Mouse (Mus musculus): ENCODE measurements at regions not wholly inside any gene's neighbourhood (a gene's known extent, or its start where the extent isn't known, plus 50 kb on each side); places are given as distances from the start of the nearest gene placed in this dataset.

- H3K27me3 ChIP-seq = no peaks in the 10 kb centered on the region
- 0 out of 2 replicates have a peak, but pooled peaks cover 4% of the 10 kb centered on the region for H3K9me3 ChIP-seq
- no peaks in the 10 kb centered on the region for H3K36me3 ChIP-seq
- H3K4me1 ChIP-seq = no peaks in the 10 kb centered on the region
- WGBS = 66% methylated on average over 3 of the region's 3 CpGs
- H3K27ac ChIP-seq = no peak overlapping the region
- H3K4me2 ChIP-seq (replicated peaks) = no peak overlapping the region
- no peak overlapping the region for H3K4me3 ChIP-seq
- no peak overlapping the region for H3K9ac ChIP-seq
- no peak for ATAC-seq (ENCODE audit: low FRiP score, low read depth)
These were observed 204.6 kb upstream of the Ctbp2 start for GRCm38 (mm10) chr7:133328717-133329116.

- Histone ChIP-seq H3K27me3 (no peaks in the 10 kb centered on the region), H3K36me3 (no peaks in the 10 kb centered on the region), H3K9me3 (0 out of 2 replicates have a peak, but pooled peaks cover 4% of the 10 kb centered on the region), H3K9ac (no peak overlapping the region), H3K4me2 (replicated peaks) (no peak overlapping the region), H3K4me3 (no peak overlapping the region), H3K4me1 (no peaks in the 10 kb centered on the region), H3K27ac (no peak overlapping the region)
- WGBS = 86% methylated on average over 7 of the region's 7 CpGs
- no peak for ATAC-seq (ENCODE audit: low FRiP score, low read depth)
These were observed 201.5 kb upstream of the Ctbp2 start for GRCm38 (mm10) chr7:133325548-133326190.

- no peaks in the 10 kb centered on the region for H3K36me3 ChIP-seq
- 0 out of 2 replicates have a peak, but pooled peaks cover 4% of the 10 kb centered on the region for H3K9me3 ChIP-seq
- H3K27me3 ChIP-seq = no peaks in the 10 kb centered on the region
- no peak overlapping the region for H3K9ac ChIP-seq
- no peak overlapping the region for H3K4me2 ChIP-seq (replicated peaks)
- H3K27ac ChIP-seq = no peak overlapping the region
- H3K4me1 ChIP-seq = no peaks in the 10 kb centered on the region
- no peak overlapping the region for H3K4me3 ChIP-seq
- 77% methylated on average over 3 of the region's 3 CpGs for WGBS
- ATAC-seq (ENCODE audit: low FRiP score, low read depth) = no peak
These were observed 199.8 kb upstream of the Ctbp2 start for GRCm38 (mm10) chr7:133323955-133324354.

GRCm38 (mm10) chr7:133317511-133317910 is 193.4 kb upstream of the Ctbp2 start:
- H3K9me3 ChIP-seq = peaks cover 6% of the 10 kb centered on the region
- no peaks in the 10 kb centered on the region for H3K36me3 ChIP-seq
- no peak overlapping the region for H3K27ac ChIP-seq
- peaks cover 14% of the 10 kb centered on the region for H3K4me1 ChIP-seq
- H3K4me2 ChIP-seq (replicated peaks) = no peak overlapping the region
- no peaks in the 10 kb centered on the region for H3K27me3 ChIP-seq
- ATAC-seq (ENCODE audit: low FRiP score, low read depth) = no peak
- no peak overlapping the region for H3K4me3 ChIP-seq
- H3K9ac ChIP-seq = no peak overlapping the region

GRCm38 (mm10) chr7:133316701-133317475 is 192.7 kb upstream of the Ctbp2 start:
- 0 out of 2 replicates have a peak, but pooled peaks have one; percentile 24 for ATAC-seq (ENCODE audit: low FRiP score, low read depth)
- 42% methylated on average over 9 of the region's 9 CpGs for WGBS
- no peak overlapping the region for H3K4me3 ChIP-seq
- H3K9ac ChIP-seq = no peak overlapping the region
- H3K36me3 ChIP-seq = no peaks in the 10 kb centered on the region
- H3K4me2 ChIP-seq (replicated peaks) = no peak overlapping the region
- H3K4me1 ChIP-seq = peaks cover 14% of the 10 kb centered on the region
- no peak overlapping the region; the same call in 1 of the 2 replicates for H3K27ac ChIP-seq
- H3K27me3 ChIP-seq = no peaks in the 10 kb centered on the region
- peaks cover 6% of the 10 kb centered on the region for H3K9me3 ChIP-seq

GRCm38 (mm10) chr7:133315197-133316029 is 191.3 kb upstream of the Ctbp2 start:
- no peaks in the 10 kb centered on the region for H3K27me3 ChIP-seq
- no peak overlapping the region for H3K4me2 ChIP-seq (replicated peaks)
- peaks cover 6% of the 10 kb centered on the region for H3K9me3 ChIP-seq
- ATAC-seq (ENCODE audit: low FRiP score, low read depth) = no peak
- H3K4me1 ChIP-seq = peaks cover 14% of the 10 kb centered on the region
- no peak overlapping the region for H3K27ac ChIP-seq
- WGBS = 42% methylated on average over 10 of the region's 10 CpGs
- H3K4me3 ChIP-seq = no peak overlapping the region
- no peak overlapping the region for H3K9ac ChIP-seq
- H3K36me3 ChIP-seq = no peaks in the 10 kb centered on the region

- Histone ChIP-seq H3K4me2 (replicated peaks) (no peak overlapping the region), H3K36me3 (no peaks in the 10 kb centered on the region), H3K4me1 (peaks cover 11% of the 10 kb centered on the region), H3K27ac (no peak overlapping the region), H3K27me3 (no peaks in the 10 kb centered on the region), H3K4me3 (no peak overlapping the region), H3K9ac (no peak overlapping the region), H3K9me3 (peaks cover 6% of the 10 kb centered on the region)
- WGBS = 55% methylated on average over 5 of the region's 5 CpGs
- ATAC-seq (ENCODE audit: low FRiP score, low read depth) = no peak
These were observed 189.0 kb upstream of the Ctbp2 start for GRCm38 (mm10) chr7:133313115-133313514.

- Histone ChIP-seq H3K36me3 (no peaks in the 10 kb centered on the region), H3K4me3 (no peak overlapping the region), H3K9ac (no peak overlapping the region), H3K27ac (no peak overlapping the region), H3K4me1 (peaks cover under 1% of the 10 kb centered on the region; the same call in 1 of the 2 replicates), H3K9me3 (peaks cover 6% of the 10 kb centered on the region), H3K4me2 (replicated peaks) (no peak overlapping the region), H3K27me3 (no peaks in the 10 kb centered on the region)
- ATAC-seq (ENCODE audit: low FRiP score, low read depth) = no peak
- 61% methylated on average over 9 of the region's 9 CpGs for WGBS
These were observed 187.1 kb upstream of the Ctbp2 start for GRCm38 (mm10) chr7:133311116-133311801.

GRCm38 (mm10) chr7:133304461-133304860 is 180.3 kb upstream of the Ctbp2 start:
- Histone ChIP-seq H3K27ac (no peak overlapping the region), H3K9ac (no peak overlapping the region), H3K27me3 (no peaks in the 10 kb centered on the region; the same call in 1 of the 2 replicates), H3K9me3 (no peaks in the 10 kb centered on the region), H3K36me3 (no peaks in the 10 kb centered on the region), H3K4me1 (no peaks in the 10 kb centered on the region), H3K4me3 (no peak overlapping the region), H3K4me2 (replicated peaks) (no peak overlapping the region)
- no peak for ATAC-seq (ENCODE audit: low FRiP score, low read depth)
- WGBS = 60% methylated on average over 5 of the region's 5 CpGs

- ATAC-seq (ENCODE audit: low FRiP score, low read depth) = no peak
- Histone ChIP-seq H3K36me3 (no peaks in the 10 kb centered on the region), H3K9me3 (no peaks in the 10 kb centered on the region), H3K4me1 (no peaks in the 10 kb centered on the region), H3K27me3 (no peaks in the 10 kb centered on the region), H3K9ac (no peak overlapping the region), H3K27ac (no peak overlapping the region), H3K4me2 (replicated peaks) (no peak overlapping the region), H3K4me3 (no peak overlapping the region)
- 90% methylated on average over 3 of the region's 3 CpGs for WGBS
These were observed 166.3 kb upstream of the Ctbp2 start for GRCm38 (mm10) chr7:133290471-133290870.

GRCm38 (mm10) chr7:133288236-133288635 is 164.1 kb upstream of the Ctbp2 start:
- Histone ChIP-seq H3K9ac (no peak overlapping the region), H3K9me3 (no peaks in the 10 kb centered on the region), H3K4me1 (no peaks in the 10 kb centered on the region), H3K27ac (no peak overlapping the region), H3K4me2 (replicated peaks) (no peak overlapping the region), H3K36me3 (no peaks in the 10 kb centered on the region), H3K4me3 (no peak overlapping the region), H3K27me3 (no peaks in the 10 kb centered on the region)
- no peak for ATAC-seq (ENCODE audit: low FRiP score, low read depth)
- WGBS = 63% methylated on average over 3 of the region's 3 CpGs
